Mouse (Mus musculus): ENCODE data around the gene Mink1.

The Mink1 gene

GRCm38 (mm10) chr11:70653345-70654197, 90.9 kb downstream of the Mink1 start:
- DNase-seq (ENCODE audit: low spot score) = peak; percentile 64

GRCm38 (mm10) chr11:70654198-70654922, 91.7 kb downstream of the Mink1 start, which contains the start of gene Pfn1:
Pfn1 (minus strand) TSS chr11:70654644.
- peak; percentile 59 for DNase-seq (ENCODE audit: low spot score)

- peak; percentile 78 for DNase-seq (ENCODE audit: low spot score)
Measured at GRCm38 (mm10) chr11:70654923-70655570, 92.4 kb downstream of the Mink1 start.

- peak; percentile 44 for DNase-seq (ENCODE audit: low spot score)
Measured at GRCm38 (mm10) chr11:70655571-70656455, 93.1 kb downstream of the Mink1 start.

GRCm38 (mm10) chr11:70656456-70656927, 93.8 kb downstream of the Mink1 start:
- no peak for DNase-seq (ENCODE audit: low spot score)

GRCm38 (mm10) chr11:70656964-70657363, 94.3 kb downstream of the Mink1 start, which contains the start of gene Eno3:
Eno3 (plus strand) TSS chr11:70657202.
- no peak for DNase-seq (ENCODE audit: low spot score)

GRCm38 (mm10) chr11:70657573-70657972, 94.9 kb downstream of the Mink1 start:
- no peak for DNase-seq (ENCODE audit: low spot score)

- DNase-seq (ENCODE audit: low spot score) = no peak
Measured at GRCm38 (mm10) chr11:70657991-70658390, 95.3 kb downstream of the Mink1 start.

GRCm38 (mm10) chr11:70658521-70658920, 95.8 kb downstream of the Mink1 start:
- no peak for DNase-seq (ENCODE audit: low spot score)

- no peak for DNase-seq (ENCODE audit: low spot score)
Measured at GRCm38 (mm10) chr11:70658942-70659341, 96.3 kb downstream of the Mink1 start.

- no peak for DNase-seq (ENCODE audit: low spot score)
Measured at GRCm38 (mm10) chr11:70660571-70660970, 97.9 kb downstream of the Mink1 start.

GRCm38 (mm10) chr11:70663101-70663500, 100.4 kb downstream of the Mink1 start:
- DNase-seq (ENCODE audit: low spot score) = no peak

- no peak for DNase-seq (ENCODE audit: low spot score)
Measured at GRCm38 (mm10) chr11:70663957-70664356, 101.3 kb downstream of the Mink1 start.

Data from lung, postnatal 25 days (tissue).